Mouse (Mus musculus) natural killer cell, adult 2 months (primary cell): ENCODE measurements around the gene Rinl.

Source experiments
- DNase-seq, 2 experiments: peaks; one replicate each; pipeline ENCODE4 v3.0.0; 2022; ENCODE audit warnings: low spot score in 2 of 2

Gene Rinl

DNA sequence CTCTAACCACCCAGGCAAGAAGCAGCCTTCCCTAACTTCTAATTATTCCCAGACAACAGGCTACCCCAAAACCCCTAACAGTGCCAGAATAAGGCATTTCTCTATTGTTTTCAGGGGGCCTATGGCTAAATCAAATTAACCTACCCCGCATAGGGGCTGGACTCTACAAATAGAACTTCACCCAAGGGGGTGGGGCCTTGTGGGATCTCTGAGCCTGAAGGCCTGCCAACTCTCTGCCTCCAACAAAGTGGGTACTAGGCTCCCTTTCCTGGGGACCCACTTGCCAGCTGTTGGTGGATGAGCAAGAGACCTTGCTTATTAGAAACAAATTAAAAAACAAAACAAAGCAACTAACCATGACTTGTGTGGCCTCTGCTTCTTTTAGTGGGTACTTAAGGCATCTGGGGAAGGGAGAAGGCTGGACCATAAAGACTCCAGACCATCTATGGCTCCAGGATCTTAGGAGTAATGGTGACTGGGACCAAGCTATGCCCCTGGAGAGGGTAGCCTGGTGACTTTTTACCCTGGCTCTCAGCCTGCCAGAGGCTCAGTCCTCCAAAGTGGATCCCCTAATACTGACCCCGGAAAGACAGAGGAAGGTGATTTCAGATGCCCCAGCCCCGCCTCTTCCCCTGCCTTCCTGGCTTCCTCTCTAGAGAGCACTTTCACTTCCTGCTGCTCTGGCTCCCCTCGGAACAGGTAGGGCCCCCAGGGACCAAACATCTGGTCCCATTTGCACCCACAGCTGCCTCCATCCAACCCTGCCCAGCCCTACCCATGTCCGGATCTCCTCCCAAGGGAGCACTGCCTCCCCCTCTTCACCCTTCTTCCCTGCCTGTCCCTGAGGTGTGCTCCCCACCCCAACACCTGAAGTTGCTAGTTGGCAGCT, at the start of gene Rinl:
Gene Rinl (plus strand): TSS at position 663 of the 889 bp plus-strand sequence.
- peak; percentile 42 to 80 for DNase-seq

DNA sequence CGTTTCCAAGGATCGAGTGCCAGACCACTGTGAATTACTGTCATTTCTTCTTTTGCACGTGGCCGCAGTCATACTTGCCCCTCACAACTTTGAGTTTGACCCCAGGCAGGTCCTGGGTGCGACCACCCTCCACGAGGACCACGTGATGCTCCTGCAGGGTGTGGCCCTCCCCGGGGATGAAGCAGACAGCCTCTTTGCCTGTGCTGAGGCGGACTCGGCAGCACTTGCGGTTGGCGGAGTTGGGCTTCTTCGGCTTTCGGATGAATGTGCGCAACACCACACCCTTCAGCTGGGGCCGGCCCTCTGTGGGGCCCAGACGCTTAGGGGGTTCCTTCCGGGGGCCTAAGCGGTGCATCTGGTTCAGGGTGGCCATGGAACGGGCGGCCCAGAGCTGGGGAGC, 48.9 kb upstream of the Rinl start:
- no peak for DNase-seq

DNA sequence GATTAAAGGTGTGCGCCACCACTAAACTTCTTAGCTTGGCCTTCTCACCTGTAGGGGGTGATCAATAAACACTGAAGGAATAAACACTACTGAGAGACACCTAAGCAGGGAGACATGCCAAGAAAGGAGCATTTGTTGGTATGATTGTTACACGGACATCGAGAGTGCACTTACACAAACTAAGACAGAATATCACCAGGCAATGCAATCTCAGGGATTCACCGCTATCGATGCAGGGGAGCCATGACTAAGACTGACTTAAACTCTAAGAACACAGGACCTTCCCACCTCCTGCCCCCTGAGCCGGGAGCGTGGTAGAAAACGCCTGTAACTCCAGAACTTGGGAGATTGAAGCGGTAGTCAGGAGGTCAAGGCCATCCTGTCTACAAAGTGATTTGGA, 47.8 kb upstream of the Rinl start:
- DNase-seq = no peak

GRCm38 (mm10) chr7:28741368-28741708, 47.4 kb upstream of the Rinl start:
- no peak for DNase-seq

GRCm38 (mm10) chr7:28741709-28742438, 46.9 kb upstream of the Rinl start, which contains the start of the genes Mrps12 and Sars2:
Gene Mrps12, minus strand, starts transcription at chr7:28741820.
Gene Sars2, plus strand, starts transcription at chr7:28741992.
- DNase-seq = peak; percentile 96 to 97

GRCm38 (mm10) chr7:28749935-28750334, 38.8 kb upstream of the Rinl start:
- no peak for DNase-seq

DNA sequence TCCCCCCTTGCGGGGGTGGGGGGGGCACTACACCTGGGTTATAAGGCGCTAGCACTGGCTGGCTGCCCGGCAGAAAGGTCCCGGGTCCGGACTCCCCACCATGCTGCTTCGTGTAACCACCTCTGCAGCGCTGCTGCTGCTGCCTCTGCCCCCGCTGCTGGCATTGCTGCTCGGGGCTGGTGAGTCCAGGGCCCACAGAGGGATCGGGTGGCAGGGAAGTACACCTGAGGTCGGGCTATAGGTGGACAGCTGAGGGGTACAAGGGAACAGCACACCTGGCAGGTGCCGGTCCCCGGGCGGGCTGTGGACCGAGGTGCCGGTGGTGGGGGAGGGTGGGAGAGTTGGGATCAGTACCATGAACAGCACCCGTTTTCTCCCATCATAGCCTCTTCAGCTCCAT, 32.7 kb upstream of the Rinl start, which contains the start of gene Ccer2:
Gene Ccer2 (plus strand): TSS at position 96 of the 400 bp plus-strand sequence.
- no peak for DNase-seq

- no peak for DNase-seq
Observed at GRCm38 (mm10) chr7:28758623-28759022, 30.1 kb upstream of the Rinl start.

DNA sequence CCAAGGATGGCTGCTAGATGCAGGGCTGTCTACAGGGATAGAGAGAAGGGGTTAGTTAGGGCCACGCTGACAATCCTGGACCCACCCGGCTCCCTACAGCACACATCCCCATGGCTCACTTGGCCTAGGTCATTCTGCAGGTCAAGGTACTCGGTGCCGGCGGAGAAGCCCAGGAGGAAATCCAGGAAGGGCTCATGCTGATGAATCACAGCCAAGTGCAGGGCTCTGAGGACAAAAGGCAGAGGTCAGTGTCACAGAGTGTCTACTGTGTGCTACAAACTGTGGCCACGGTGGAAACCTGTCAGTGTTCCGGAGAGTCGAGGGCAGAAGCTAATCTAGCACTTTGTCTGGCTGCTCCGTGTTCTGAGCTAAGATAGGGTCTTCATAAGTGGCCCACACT, 26.9 kb upstream of the Rinl start:
- DNase-seq = no peak

GRCm38 (mm10) chr7:28765211-28765610, 23.6 kb upstream of the Rinl start:
- DNase-seq = no peak

DNA sequence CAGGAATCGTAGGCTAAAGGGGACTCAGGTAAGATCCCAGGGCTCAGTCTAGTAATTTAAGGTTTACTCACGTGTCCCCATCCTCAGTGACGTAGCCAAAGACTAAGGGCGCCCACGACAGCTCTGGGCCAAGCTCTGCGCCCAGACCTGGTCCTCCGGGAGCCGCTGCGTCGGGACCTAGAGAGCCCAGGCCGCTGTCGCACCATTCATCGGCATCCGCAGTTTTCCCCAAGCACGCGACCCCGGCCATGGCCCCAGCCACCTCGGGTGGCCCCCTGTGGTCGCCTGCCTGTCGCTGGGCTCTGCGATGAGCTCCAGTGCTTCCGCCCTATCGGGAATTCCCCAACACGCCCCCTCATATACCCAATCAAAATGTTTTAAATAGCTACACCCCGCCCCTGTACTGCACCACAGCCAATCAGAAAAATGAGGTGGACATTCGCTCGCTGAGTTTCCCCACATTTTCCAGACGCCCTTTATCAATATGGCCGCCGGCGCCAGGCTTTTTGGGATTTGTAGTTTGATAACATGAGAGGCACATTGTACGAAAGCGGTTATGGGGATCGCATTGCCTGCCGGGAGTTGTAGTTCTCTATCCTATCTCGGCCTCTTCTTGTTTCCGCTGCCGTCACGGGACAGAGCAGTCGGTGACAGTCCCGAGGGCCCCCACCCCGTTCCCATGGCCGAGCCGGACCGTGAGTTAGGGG, 22.4 kb upstream of the Rinl start, which contains the start of gene Sirt2:
Gene Sirt2 (plus strand): TSS at position 563 of the 707 bp plus-strand sequence.
- DNase-seq = peak; percentile 98 to 99

DNA sequence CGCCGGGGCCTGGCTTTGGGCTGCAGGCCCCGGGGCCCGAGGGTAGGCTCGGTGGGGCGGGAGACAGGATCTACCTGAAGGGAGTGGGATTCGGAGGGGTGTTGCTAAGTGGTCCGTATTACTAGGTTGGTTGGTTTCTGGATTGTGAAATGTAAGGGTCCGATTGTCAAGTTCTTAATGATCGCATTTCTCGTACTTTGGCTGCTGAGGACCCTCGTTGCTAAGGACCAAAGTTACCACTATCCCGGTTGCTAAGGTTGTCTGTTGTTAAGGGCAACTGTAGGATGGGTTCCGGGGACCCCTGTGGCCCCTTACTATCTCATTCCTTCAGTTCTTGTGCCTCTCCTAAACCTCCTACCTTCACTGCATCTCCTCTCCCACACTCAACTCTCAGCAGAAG, 21.9 kb upstream of the Rinl start:
- DNase-seq = no peak

- DNase-seq = no peak
Observed at GRCm38 (mm10) chr7:28767462-28767965, 21.3 kb upstream of the Rinl start, which contains the start of gene Nfkbib. Gene Nfkbib, minus strand, starts transcription at chr7:28767512.

- no peak for DNase-seq
Observed at GRCm38 (mm10) chr7:28769414-28769958, 19.3 kb upstream of the Rinl start.

DNA sequence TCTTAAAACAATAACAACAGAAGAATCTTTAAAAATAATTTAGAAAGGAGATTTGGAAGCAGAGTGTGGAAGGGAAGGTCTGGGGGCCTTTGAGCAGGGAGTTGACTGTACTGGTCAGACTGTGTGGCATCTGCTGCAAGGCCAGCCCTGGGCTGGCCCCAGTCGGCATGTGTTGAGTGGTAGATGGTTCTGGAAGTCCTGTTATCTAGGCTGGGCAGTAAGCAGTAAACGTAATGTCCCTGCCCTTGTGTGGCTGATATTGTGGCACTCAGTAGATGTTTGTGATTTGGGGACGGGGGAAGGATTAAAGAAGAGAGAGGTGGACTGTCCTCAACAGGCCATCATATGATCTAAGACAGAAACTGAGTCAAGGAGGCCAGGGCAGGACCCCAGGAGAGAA, 18.5 kb upstream of the Rinl start:
- no peak for DNase-seq

DNA sequence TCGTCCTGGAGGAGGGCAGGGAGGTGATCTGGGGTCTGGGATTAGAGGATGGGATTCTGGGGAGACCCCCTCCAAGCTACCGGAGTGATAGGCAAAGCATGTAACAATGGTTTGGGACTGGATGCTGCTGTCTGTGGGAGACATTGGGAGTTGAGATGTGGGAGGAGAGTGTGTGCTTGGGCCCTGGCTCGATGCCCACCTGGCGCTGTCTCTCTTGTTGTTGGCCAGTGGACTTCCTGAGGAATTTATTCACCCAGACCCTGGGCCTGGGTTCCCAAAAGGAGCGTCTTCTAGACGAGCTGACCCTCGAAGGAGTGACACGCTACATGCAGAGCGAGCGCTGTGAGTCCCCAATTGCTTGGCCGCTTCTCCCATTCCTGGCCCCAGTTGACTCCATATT, 16.9 kb upstream of the Rinl start:
- DNase-seq = no peak

GRCm38 (mm10) chr7:28773163-28773562, 15.6 kb upstream of the Rinl start:
- DNase-seq = no peak

- no peak for DNase-seq
Observed at GRCm38 (mm10) chr7:28774164-28774563, 14.6 kb upstream of the Rinl start.

GRCm38 (mm10) chr7:28775129-28775528, 13.6 kb upstream of the Rinl start:
- DNase-seq = no peak

- DNase-seq = no peak
Observed at GRCm38 (mm10) chr7:28778825-28779224, 9.9 kb upstream of the Rinl start.

GRCm38 (mm10) chr7:28780067-28780658, 8.6 kb upstream of the Rinl start:
- peak; percentile 89 for DNase-seq
